Mouse (Mus musculus) kidney, adult 8-10 months (tissue): ENCODE measurements around the gene Agtr1a.

Experiments
- DNase-seq, 2 experiments: peaks; one replicate each; pipeline ENCODE4 v3.0.0; 2022

Agtr1a gene

DNA sequence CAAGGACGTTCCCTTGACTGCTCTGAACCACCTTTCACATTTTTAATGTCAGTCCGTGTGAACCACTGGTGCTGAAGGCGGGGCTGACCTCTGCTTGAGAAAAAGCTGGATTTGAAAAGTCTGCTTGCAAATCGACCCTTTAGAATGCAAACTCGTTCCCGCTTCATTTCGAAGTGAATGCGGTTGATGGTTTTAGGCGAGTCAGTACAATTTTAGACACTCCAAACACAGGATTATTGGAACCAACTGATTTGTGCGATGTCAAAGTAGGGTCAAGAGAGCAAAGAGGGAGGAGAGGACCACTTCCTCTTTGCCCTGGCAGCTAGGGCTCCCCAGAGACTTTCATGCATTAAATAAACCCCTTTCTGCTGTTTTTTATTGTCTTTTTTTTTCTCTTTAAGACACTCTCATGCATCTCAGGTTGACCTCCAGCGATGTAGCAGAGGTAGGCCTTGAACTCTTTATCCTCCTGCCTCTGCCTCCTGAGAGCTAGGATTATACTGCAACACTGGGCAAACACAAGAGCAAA lies 27.9 kb downstream of the Agtr1a start:
- DNase-seq: no peak

GRCm38 (mm10) chr13:30364780-30365179 lies 28.5 kb downstream of the Agtr1a start:
- DNase-seq: no peak

- DNase-seq: no peak
Observed at GRCm38 (mm10) chr13:30365378-30365777, 29.1 kb downstream of the Agtr1a start.

DNA sequence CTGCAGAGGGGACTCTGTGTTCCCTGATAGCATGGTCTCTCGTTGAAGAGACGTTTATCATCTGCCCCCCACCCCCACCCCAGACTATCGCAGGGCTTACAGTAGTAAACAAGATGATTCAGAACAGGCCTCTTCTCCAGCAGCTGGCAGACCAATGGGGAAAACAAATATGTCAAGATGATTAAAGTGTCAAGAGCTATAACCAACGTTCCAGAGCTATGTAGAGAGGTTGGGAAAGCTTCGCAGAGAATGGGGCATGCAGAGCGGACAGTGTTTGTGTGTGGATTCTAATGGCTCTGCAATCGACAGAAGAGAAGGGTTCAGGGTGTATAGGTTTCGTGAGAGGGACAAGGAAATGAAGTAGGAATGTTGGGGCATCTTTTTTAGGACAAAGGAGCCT lies 31.9 kb downstream of the Agtr1a start:
- DNase-seq: no peak

DNA sequence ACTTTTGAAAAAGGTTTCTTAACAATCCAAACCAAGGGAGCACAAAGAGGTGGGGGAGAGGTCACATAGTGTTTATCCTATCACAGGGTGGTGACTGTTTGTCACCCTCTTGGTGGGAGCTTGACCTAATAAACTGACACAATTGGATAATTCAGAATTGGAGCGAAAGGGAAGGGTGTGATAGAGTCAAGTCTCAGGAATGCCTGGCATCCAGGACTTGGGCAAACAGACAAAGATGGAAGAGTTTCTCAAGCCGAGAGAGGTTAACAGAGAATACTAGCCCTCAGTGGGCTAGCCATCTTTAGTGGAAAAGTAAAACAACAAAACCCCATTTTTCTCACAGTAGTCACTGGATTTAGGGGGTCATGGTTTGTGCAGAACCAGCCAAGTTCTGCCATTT lies 32.5 kb downstream of the Agtr1a start:
- DNase-seq: no peak

GRCm38 (mm10) chr13:30378868-30379267 lies 42.6 kb downstream of the Agtr1a start:
- DNase-seq: no peak

GRCm38 (mm10) chr13:30385183-30385582 lies 48.9 kb downstream of the Agtr1a start:
- DNase-seq: no peak

- no peak for DNase-seq
Observed at GRCm38 (mm10) chr13:30394123-30394522, 57.9 kb downstream of the Agtr1a start.

GRCm38 (mm10) chr13:30396431-30396830 lies 60.2 kb downstream of the Agtr1a start:
- DNase-seq: peak in 1 of 2 experiments; percentile 47

DNA sequence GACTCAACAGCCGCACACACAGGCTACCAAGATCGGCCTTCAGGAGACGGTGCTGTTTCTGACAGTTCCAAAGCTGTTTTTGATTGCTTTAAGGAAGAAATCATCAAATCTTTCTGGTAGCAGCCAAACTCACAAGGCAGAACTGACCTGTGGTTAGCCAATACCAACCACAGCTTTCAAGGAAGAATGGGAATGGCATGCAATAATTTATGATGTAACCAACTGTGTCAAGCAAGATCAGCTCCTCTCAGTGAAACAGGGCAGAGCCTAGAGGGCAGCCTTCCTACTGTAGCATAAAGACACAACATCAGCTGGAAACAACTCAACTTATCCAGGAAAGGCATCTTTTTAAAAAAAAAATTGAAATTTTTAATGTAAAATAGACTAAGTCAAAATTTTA lies 62.6 kb downstream of the Agtr1a start:
- DNase-seq: no peak

GRCm38 (mm10) chr13:30400621-30401020 lies 64.4 kb downstream of the Agtr1a start:
- DNase-seq: no peak

DNA sequence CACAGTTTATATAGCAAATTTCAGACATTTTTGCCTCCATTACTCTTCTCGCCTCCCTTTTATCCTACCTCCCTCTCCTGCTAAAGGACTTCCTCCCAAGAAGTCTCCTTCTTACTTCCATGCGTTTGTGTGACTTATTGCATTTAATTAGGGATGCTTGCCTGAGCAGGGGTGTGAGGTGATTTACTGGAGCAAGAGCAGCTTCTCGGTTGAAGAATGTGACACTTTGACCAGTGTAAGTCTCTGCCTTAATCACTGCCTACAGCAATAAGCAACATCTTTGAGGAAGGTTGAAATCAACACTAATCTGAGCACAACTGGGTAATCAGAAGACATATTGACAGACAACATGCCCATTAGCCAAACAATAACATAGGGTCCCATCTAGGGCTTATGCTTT lies 67.6 kb downstream of the Agtr1a start:
- no peak for DNase-seq

- DNase-seq: no peak
Observed at GRCm38 (mm10) chr13:30418611-30419010, 82.4 kb downstream of the Agtr1a start.

DNA sequence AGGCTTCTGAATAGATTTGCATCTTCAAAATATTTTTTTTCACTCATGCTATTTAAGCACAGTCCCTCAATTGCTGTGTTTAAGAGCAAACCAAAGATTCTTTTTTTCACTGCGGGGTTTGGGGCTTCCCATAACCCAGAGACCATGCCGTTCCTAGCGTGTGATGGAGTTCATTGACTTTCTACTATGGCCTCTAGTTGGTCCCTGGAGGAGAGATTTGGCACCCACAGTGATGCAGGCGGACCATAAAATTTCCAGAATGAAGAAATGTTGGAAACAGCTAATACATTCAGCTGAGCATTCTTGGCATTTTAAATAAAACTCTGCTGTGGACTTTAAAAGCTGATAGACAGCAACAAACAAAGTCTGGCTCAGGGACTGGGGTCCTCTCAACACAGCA lies 90.8 kb downstream of the Agtr1a start:
- DNase-seq: no peak

- DNase-seq: no peak
Observed at GRCm38 (mm10) chr13:30427436-30427835, 91.2 kb downstream of the Agtr1a start.
